Mouse (Mus musculus) heart, postnatal 0 days (tissue): ENCODE data around the gene Slc6a5. TPM values are rescaled to one million over a fixed set of nuclear protein-coding genes. Genes with fewer than 3 reads are reported as not detected.

ENCODE experiments used
- ATAC-seq: fragments of 200-750 bp; cut with Nextera tagmentation; 2 replicates; pipeline ENCODE4 v1.8.0; 2017; ENCODE audit warnings: low read depth, moderate number of reproducible peaks, moderate library complexity; ENCODE audit not compliant: insufficient read depth
- DNase-seq: peaks from one replicate; pipeline ENCODE4 v3.0.0-alpha.2; 2016; ENCODE audit warnings: low spot score
- H3K27ac ChIP-seq: fragments of 300-500 bp; sonication (generic); 2 replicates; pipeline ENCODE4 v1.5.1; 2014; ENCODE audit warnings: low read depth, mild to moderate bottlenecking
- H3K27me3 ChIP-seq: fragments of 300-500 bp; sonication (generic); 2 replicates; pipeline ENCODE4 v1.6.1; 2014; ENCODE audit warnings: low read length, mixed read lengths; ENCODE audit not compliant: control insufficient read depth, insufficient read depth
- H3K36me3 ChIP-seq: fragments of 300-500 bp; sonication (generic); replicated peaks from 2 replicates; pipeline ENCODE4 v1.6.1; 2014; ENCODE audit warnings: low read length, mixed read lengths; ENCODE audit not compliant: control insufficient read depth, insufficient read depth
- H3K4me1 ChIP-seq: fragments of 300-500 bp; sonication (generic); 2 replicates; pipeline ENCODE4 v1.6.1; 2014; ENCODE audit warnings: antibody characterized with exemption; ENCODE audit not compliant: control insufficient read depth, insufficient read depth
- H3K4me2 ChIP-seq: fragments of 300-500 bp; sonication (generic); 2 replicates; pipeline ENCODE4 v1.6.1; 2014; ENCODE audit warnings: low read depth, mild to moderate bottlenecking, low read length, moderate library complexity
- H3K4me3 ChIP-seq: fragments of 300-500 bp; sonication (generic); 2 replicates; pipeline ENCODE4 v1.5.1; 2014; ENCODE audit warnings: low read depth, low read length
- H3K9ac ChIP-seq: fragments of 300-500 bp; sonication (generic); replicated peaks from 2 replicates; pipeline ENCODE4 v1.6.1; 2014; ENCODE audit warnings: low read depth, low read length, mixed read lengths
- H3K9me3 ChIP-seq: fragments of 300-500 bp; sonication (generic); replicated peaks from 2 replicates; pipeline ENCODE4 v1.6.1; 2016; ENCODE audit warnings: low read length; ENCODE audit not compliant: control insufficient read depth
- CTCF ChIP-seq: IDR thresholded peaks from 2 replicates; pipeline ENCODE4 v1.5.1; 2016; ENCODE audit warnings: antibody characterized with exemption, control low read depth, low read depth
- EP300 ChIP-seq: IDR thresholded peaks from 2 replicates; pipeline ENCODE4 v1.6.1; 2016; ENCODE audit warnings: antibody characterized with exemption, low read depth
- WGBS: fragments of 180-500 bp; shearing (Covaris S2); extraction: QIAGEN DNeasy Blood & Tissue Kit; methylation state at CpG from one replicate; pipeline ENCODE4 v1.1.7; 2014; 5-methylcytosine and 5-hydroxymethylcytosine counted together
- polyA plus RNA-seq: library from polyadenylated mRNA; unstranded; fragments of >200 nt; fragmentation: Nextera tagmentation; extraction: Ambion mirVana; gene quantifications from 2 replicates; pipeline ENCODE4 v1.2.1, GENCODE M21; 2015
- total RNA-seq: library from RNA; depleted of rRNA; stranded (reverse); fragments of >200 nt; gene quantifications from 2 replicates; pipeline ENCODE4 v1.2.3, GENCODE M21; 2014; ENCODE audit warnings: low replicate concordance

Gene Slc6a5
- total and polyA plus RNA-seq, 2 experiments from 2014 or later, result not detected

DNA sequence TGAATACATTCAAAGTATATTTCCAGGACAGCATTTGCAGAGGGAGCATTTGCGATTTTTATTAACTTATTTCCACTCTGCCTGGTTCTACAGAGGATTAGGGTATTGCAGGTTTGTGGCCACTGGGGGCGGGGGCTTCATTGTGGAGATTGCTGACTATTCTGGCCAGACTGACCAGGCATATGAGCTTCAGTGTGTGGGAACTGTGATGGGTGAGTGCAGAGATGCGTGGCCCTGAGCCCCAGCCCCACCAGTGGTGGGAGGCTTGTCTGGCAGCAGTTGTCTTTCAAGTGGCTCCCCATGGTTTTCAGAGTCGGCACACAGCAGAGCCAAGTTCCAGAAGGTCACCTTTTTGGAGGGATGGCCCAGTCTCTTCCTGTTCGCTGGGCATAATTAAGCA lies 32.5 kb downstream of the Slc6a5 start:
- WGBS, result 37% methylated on average over 5 of the region's 5 CpGs
- Histone ChIP-seq H3K9me3 (no peaks in the 10 kb centered on the region), H3K9ac (no peak overlapping the region), H3K36me3 (no peaks in the 10 kb centered on the region), H3K4me3 (no peak overlapping the region), H3K4me2 (no peak overlapping the region), H3K4me1 (no peaks in the 10 kb centered on the region), H3K27ac (no peak overlapping the region), H3K27me3 (no peaks in the 10 kb centered on the region)
- ATAC-seq (no peak), DNase-seq (no peak)
- TF ChIP-seq EP300, result no peak
- no peak for TF ChIP-seq CTCF

DNA sequence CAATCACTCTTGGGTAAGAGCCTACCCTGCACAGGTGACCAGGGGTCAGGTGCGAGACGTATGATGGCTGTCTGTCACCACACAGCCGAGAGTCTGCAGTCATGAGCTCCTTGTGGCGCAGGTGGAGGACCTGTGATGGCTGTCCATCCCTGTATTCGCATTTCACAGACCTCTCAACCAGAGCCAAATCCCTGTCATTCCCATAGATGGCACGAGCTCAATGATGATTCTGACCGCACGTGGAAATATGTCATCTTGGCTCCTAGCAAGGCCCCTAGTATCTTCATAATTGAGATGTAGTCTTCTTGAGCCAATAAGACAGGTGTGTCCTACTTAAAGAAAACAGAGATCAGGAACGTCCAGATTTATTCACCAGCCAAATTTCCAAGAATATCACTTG lies 36.7 kb downstream of the Slc6a5 start:
- no peaks in the 10 kb centered on the region for H3K9me3 ChIP-seq
- H3K4me1 ChIP-seq, result no peaks in the 10 kb centered on the region
- WGBS, result 82% methylated on average over 9 of the region's 9 CpGs
- TF ChIP-seq EP300, result no peak
- no peak for TF ChIP-seq CTCF
- H3K4me2 ChIP-seq, result no peak overlapping the region
- DNase-seq (no peak), ATAC-seq (no peak)
- H3K27ac ChIP-seq, result no peak overlapping the region
- no peaks in the 10 kb centered on the region for H3K36me3 ChIP-seq
- no peak overlapping the region for H3K4me3 ChIP-seq
- no peaks in the 10 kb centered on the region for H3K27me3 ChIP-seq
- H3K9ac ChIP-seq, result no peak overlapping the region

- Histone ChIP-seq H3K27ac (no peak overlapping the region), H3K4me3 (no peak overlapping the region), H3K4me2 (no peak overlapping the region), H3K4me1 (no peaks in the 10 kb centered on the region), H3K27me3 (no peaks in the 10 kb centered on the region), H3K9me3 (no peaks in the 10 kb centered on the region), H3K36me3 (no peaks in the 10 kb centered on the region), H3K9ac (no peak overlapping the region)
- TF ChIP-seq EP300 (no peak), CTCF (peak; percentile 59)
- 52% methylated on average over 4 of the region's 4 CpGs for WGBS
- ATAC-seq (no peak), DNase-seq (peak; percentile 19)
These were observed 43.7 kb downstream of the Slc6a5 start for GRCm38 (mm10) chr7:49953546-49954181.

DNA sequence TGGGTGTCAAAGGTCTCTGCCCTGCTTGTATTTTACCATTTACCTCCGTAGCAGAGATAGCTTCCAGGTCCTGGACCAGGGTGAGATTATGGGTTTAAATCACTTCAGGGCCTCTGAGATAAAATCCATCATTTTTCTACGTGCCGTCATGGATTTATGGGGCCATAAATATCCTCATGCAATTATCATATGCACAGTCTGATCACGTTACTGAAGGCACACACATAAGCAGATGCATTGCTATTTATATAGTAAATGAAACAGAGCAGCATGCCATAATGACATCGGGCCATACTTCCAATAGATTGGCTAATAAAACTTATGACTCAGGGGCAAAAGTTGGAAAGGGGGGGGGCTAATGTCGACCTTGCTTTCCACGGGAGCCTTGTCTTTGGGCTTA lies 44.9 kb downstream of the Slc6a5 start:
- 71% methylated on average over 7 of the region's 7 CpGs for WGBS
- no peak for ATAC-seq
- no peak for TF ChIP-seq EP300
- TF ChIP-seq CTCF, result no peak

DNA sequence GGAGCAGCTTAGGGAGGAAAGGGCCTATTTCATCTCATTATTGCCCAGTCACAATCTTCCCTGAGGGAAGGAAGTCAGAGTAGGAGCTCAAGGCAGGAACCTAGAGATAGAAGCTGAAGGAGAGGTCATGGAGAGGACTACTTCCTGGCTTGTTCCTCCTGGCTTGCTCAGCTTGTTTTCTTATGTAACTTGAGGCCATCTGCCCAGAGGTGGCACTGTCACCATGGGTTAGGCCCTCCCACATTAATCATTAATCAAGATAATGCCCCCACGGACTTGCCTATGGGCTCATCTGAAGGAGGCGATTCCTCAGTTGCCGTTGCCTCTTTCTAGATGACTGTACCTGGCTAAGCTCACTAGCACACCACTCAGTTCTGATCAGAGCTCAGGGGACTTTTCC lies 47.2 kb downstream of the Slc6a5 start:
- H3K9ac ChIP-seq, result no peak overlapping the region
- TF ChIP-seq EP300 (no peak), CTCF (no peak)
- DNase-seq, result no peak
- H3K4me2 ChIP-seq, result no peak overlapping the region
- no peak for ATAC-seq
- H3K4me1 ChIP-seq, result no peaks in the 10 kb centered on the region
- no peaks in the 10 kb centered on the region for H3K27me3 ChIP-seq
- H3K9me3 ChIP-seq, result no peaks in the 10 kb centered on the region
- 51% methylated on average over 3 of the region's 3 CpGs for WGBS
- H3K4me3 ChIP-seq, result no peak overlapping the region
- H3K36me3 ChIP-seq, result no peaks in the 10 kb centered on the region
- H3K27ac ChIP-seq, result no peak overlapping the region

More for the DNA sequence above, 44.9 kb downstream of the Slc6a5 start:
- Histone ChIP-seq H3K9ac (no peak overlapping the region), H3K9me3 (no peaks in the 10 kb centered on the region), H3K27me3 (no peaks in the 10 kb centered on the region), H3K36me3 (no peaks in the 10 kb centered on the region), H3K4me2 (no peak overlapping the region), H3K4me1 (no peaks in the 10 kb centered on the region), H3K4me3 (no peak overlapping the region), H3K27ac (no peak overlapping the region)
- no peak for DNase-seq

DNA sequence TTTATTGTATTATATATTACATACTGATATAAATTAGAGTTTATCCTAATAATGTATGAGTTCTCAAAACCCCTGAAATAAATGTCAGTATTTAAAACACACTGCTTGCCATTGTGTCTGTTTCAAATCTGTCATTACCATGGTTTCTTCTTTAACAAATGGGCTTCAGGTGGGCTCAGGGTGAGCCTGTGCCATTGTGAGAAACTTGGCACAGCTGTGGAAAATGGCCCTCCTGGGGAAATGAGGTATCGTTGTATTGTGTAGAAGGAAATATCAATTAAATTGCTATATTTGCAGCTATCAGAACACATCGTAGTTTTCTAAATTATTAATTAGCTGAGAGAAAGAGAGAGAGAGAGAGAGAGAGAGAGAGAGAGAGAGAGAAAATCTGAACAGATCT lies 53.8 kb downstream of the Slc6a5 start:
- H3K4me3 ChIP-seq, result no peak overlapping the region
- H3K27ac ChIP-seq, result no peak overlapping the region
- 82% methylated on average over 2 of the region's 2 CpGs for WGBS
- H3K4me2 ChIP-seq, result no peak overlapping the region
- no peaks in the 10 kb centered on the region for H3K27me3 ChIP-seq
- no peak overlapping the region for H3K9ac ChIP-seq
- ATAC-seq (no peak), DNase-seq (no peak)
- H3K36me3 ChIP-seq, result no peaks in the 10 kb centered on the region
- H3K9me3 ChIP-seq, result no peaks in the 10 kb centered on the region
- no peaks in the 10 kb centered on the region for H3K4me1 ChIP-seq
- TF ChIP-seq CTCF (no peak), EP300 (no peak)
